Mouse (Mus musculus): ENCODE results near the gene Olfr105-ps. TPM values are rescaled to one million over a fixed set of nuclear protein-coding genes. Genes with fewer than 3 reads are reported as not detected.

Gene Olfr105-ps
- not detected for polyA plus RNA-seq (2014; fragmentation: Illumina TruSeq; extraction: RNeasy Lipid Tissue Mini Kit (QIAGEN cat#74804); ENCODE audit: low read depth, low replicate concordance)

DNA sequence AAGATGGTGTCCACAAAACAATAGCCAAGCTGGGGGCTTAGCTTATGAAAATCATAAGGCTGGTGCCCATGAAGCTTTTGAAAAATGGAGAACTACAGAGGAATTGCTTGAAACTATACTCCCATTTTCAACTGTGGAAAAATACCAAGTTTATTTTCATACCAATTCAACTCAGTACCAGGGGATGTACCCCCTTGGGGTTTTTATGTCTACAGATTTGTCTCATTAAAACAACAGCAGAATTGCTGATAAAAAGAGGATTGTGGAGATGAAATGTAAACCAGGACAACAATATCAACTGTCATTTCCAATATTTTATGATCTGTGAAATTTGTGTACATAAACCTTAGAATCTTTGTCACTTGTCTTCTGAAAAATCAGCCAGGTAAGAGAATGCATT lies at the start of gene Olfr105-ps:
TSS of gene Olfr105-ps (plus strand) at position 301 of the 400 bp plus-strand sequence.

GRCm38 (mm10) chr17:37339598-37339997 lies 39.2 kb upstream of the Olfr105-ps start, which contains the start of gene Olfr103:
Olfr103 (minus strand) TSS chr17:37339698.

DNA sequence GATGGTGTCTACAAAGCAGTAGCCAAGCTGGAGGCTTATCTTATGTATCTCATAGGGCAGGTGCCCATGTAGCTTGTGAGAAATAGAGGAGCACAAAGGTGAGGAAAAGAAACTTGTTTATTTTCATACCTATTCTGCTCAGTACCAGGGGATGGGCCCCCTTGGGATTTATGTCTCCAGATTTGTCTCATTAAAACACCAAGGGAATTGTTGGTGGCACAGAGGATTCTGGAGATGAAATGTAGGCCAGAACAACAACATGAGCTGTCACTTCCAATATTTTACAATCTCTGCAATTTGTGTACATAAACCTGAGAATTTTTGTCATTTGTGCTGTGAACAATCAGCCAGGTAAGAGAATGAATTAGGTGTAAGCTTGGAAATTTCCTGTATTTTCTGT lies 19.6 kb upstream of the Olfr105-ps start, which contains the start of gene Olfr104-ps:
TSS of gene Olfr104-ps (plus strand) at position 301 of the 400 bp plus-strand sequence.

GRCm38 (mm10) chr17:37390093-37390492 lies 11.3 kb downstream of the Olfr105-ps start, which contains the start of gene Olfr106-ps:
Olfr106-ps (plus strand) TSS chr17:37390393.

DNA sequence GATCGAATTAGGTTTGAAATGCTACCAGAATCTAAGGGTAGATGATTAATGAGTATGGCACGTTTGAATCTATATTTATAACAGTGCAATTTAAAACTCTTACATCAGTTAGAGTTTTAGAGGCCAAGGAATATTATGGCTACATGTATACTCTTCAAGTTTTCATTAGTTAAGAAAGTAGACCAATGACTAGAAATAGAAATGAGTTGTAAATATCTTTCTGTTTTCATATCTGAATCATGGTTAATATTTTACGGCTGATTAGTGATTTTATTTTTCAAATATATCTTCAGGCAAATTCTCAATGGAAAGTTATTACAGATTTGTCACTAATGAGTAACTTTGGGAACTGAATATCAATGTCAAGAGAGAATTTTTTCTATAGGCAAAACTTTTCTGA lies 20.1 kb downstream of the Olfr105-ps start, which contains the start of gene Olfr107:
TSS of gene Olfr107 (plus strand) at position 301 of the 400 bp plus-strand sequence.

Other genes with a start within 250 kb of the Olfr105-ps start
- not detected for gene Olfr93, start 217.5 kb upstream of the Olfr105-ps start, polyA plus RNA-seq (2014; fragmentation: Illumina TruSeq; extraction: RNeasy Lipid Tissue Mini Kit (QIAGEN cat#74804); ENCODE audit: low read depth, low replicate concordance)
- 12.9 TPM for gene Ubd, start 185.1 kb upstream of the Olfr105-ps start, polyA plus RNA-seq (2014; fragmentation: Illumina TruSeq; extraction: RNeasy Lipid Tissue Mini Kit (QIAGEN cat#74804); ENCODE audit: low read depth, low replicate concordance)
- not detected for gene Olfr94, start 178.0 kb upstream of the Olfr105-ps start, polyA plus RNA-seq (2014; fragmentation: Illumina TruSeq; extraction: RNeasy Lipid Tissue Mini Kit (QIAGEN cat#74804); ENCODE audit: low read depth, low replicate concordance)
- not detected for gene Olfr95, start 165.9 kb upstream of the Olfr105-ps start, polyA plus RNA-seq (2014; fragmentation: Illumina TruSeq; extraction: RNeasy Lipid Tissue Mini Kit (QIAGEN cat#74804); ENCODE audit: low read depth, low replicate concordance)
- gene Olfr96, start 158.9 kb upstream of the Olfr105-ps start, polyA plus RNA-seq (2014; fragmentation: Illumina TruSeq; extraction: RNeasy Lipid Tissue Mini Kit (QIAGEN cat#74804); ENCODE audit: low read depth, low replicate concordance) = not detected
- gene Olfr97, start 141.7 kb upstream of the Olfr105-ps start, polyA plus RNA-seq (2014; fragmentation: Illumina TruSeq; extraction: RNeasy Lipid Tissue Mini Kit (QIAGEN cat#74804); ENCODE audit: low read depth, low replicate concordance) = not detected
- gene Olfr98, start 115.3 kb upstream of the Olfr105-ps start, polyA plus RNA-seq (2014; fragmentation: Illumina TruSeq; extraction: RNeasy Lipid Tissue Mini Kit (QIAGEN cat#74804); ENCODE audit: low read depth, low replicate concordance) = not detected
- gene H2-M3, start 108.8 kb upstream of the Olfr105-ps start, polyA plus RNA-seq (2014; fragmentation: Illumina TruSeq; extraction: RNeasy Lipid Tissue Mini Kit (QIAGEN cat#74804); ENCODE audit: low read depth, low replicate concordance) = 3.1 TPM
- gene Olfr99, start 95.6 kb upstream of the Olfr105-ps start, polyA plus RNA-seq (2014; fragmentation: Illumina TruSeq; extraction: RNeasy Lipid Tissue Mini Kit (QIAGEN cat#74804); ENCODE audit: low read depth, low replicate concordance) = not detected
- gene Olfr101, start 74.7 kb upstream of the Olfr105-ps start, polyA plus RNA-seq (2014; fragmentation: Illumina TruSeq; extraction: RNeasy Lipid Tissue Mini Kit (QIAGEN cat#74804); ENCODE audit: low read depth, low replicate concordance) = not detected
- not detected for gene Olfr102, start 62.0 kb upstream of the Olfr105-ps start, polyA plus RNA-seq (2014; fragmentation: Illumina TruSeq; extraction: RNeasy Lipid Tissue Mini Kit (QIAGEN cat#74804); ENCODE audit: low read depth, low replicate concordance)
- not detected for gene Olfr103, start 39.3 kb upstream of the Olfr105-ps start, polyA plus RNA-seq (2014; fragmentation: Illumina TruSeq; extraction: RNeasy Lipid Tissue Mini Kit (QIAGEN cat#74804); ENCODE audit: low read depth, low replicate concordance)
- gene Olfr104-ps, start 19.5 kb upstream of the Olfr105-ps start, polyA plus RNA-seq (2014; fragmentation: Illumina TruSeq; extraction: RNeasy Lipid Tissue Mini Kit (QIAGEN cat#74804); ENCODE audit: low read depth, low replicate concordance) = not detected
- not detected for gene Olfr106-ps, start 11.4 kb downstream of the Olfr105-ps start, polyA plus RNA-seq (2014; fragmentation: Illumina TruSeq; extraction: RNeasy Lipid Tissue Mini Kit (QIAGEN cat#74804); ENCODE audit: low read depth, low replicate concordance)
- gene Olfr107, start 20.2 kb downstream of the Olfr105-ps start, polyA plus RNA-seq (2014; fragmentation: Illumina TruSeq; extraction: RNeasy Lipid Tissue Mini Kit (QIAGEN cat#74804); ENCODE audit: low read depth, low replicate concordance) = not detected
- gene Olfr108, start 66.4 kb downstream of the Olfr105-ps start, polyA plus RNA-seq (2014; fragmentation: Illumina TruSeq; extraction: RNeasy Lipid Tissue Mini Kit (QIAGEN cat#74804); ENCODE audit: low read depth, low replicate concordance) = not detected
- gene Olfr109, start 79.9 kb downstream of the Olfr105-ps start, polyA plus RNA-seq (2014; fragmentation: Illumina TruSeq; extraction: RNeasy Lipid Tissue Mini Kit (QIAGEN cat#74804); ENCODE audit: low read depth, low replicate concordance) = not detected
- 3.1 TPM for gene H2-M2, start 104.5 kb downstream of the Olfr105-ps start, polyA plus RNA-seq (2014; fragmentation: Illumina TruSeq; extraction: RNeasy Lipid Tissue Mini Kit (QIAGEN cat#74804); ENCODE audit: low read depth, low replicate concordance)
- not detected for gene Olfr110, start 113.4 kb downstream of the Olfr105-ps start, polyA plus RNA-seq (2014; fragmentation: Illumina TruSeq; extraction: RNeasy Lipid Tissue Mini Kit (QIAGEN cat#74804); ENCODE audit: low read depth, low replicate concordance)
- 0.44 TPM for gene Olfr111, start 129.0 kb downstream of the Olfr105-ps start, polyA plus RNA-seq (2014; fragmentation: Illumina TruSeq; extraction: RNeasy Lipid Tissue Mini Kit (QIAGEN cat#74804); ENCODE audit: low read depth, low replicate concordance)
- not detected for gene Olfr112, start 190.4 kb downstream of the Olfr105-ps start, polyA plus RNA-seq (2014; fragmentation: Illumina TruSeq; extraction: RNeasy Lipid Tissue Mini Kit (QIAGEN cat#74804); ENCODE audit: low read depth, low replicate concordance)
- gene Olfr113, start 198.6 kb downstream of the Olfr105-ps start, polyA plus RNA-seq (2014; fragmentation: Illumina TruSeq; extraction: RNeasy Lipid Tissue Mini Kit (QIAGEN cat#74804); ENCODE audit: low read depth, low replicate concordance) = not detected
- not detected for gene Olfr114, start 213.7 kb downstream of the Olfr105-ps start, polyA plus RNA-seq (2014; fragmentation: Illumina TruSeq; extraction: RNeasy Lipid Tissue Mini Kit (QIAGEN cat#74804); ENCODE audit: low read depth, low replicate concordance)
- not detected for gene Olfr115, start 248.1 kb downstream of the Olfr105-ps start, polyA plus RNA-seq (2014; fragmentation: Illumina TruSeq; extraction: RNeasy Lipid Tissue Mini Kit (QIAGEN cat#74804); ENCODE audit: low read depth, low replicate concordance)
- gene Olfr116, start 248.2 kb downstream of the Olfr105-ps start, polyA plus RNA-seq (2014; fragmentation: Illumina TruSeq; extraction: RNeasy Lipid Tissue Mini Kit (QIAGEN cat#74804); ENCODE audit: low read depth, low replicate concordance) = not detected